Mouse (Mus musculus) heart, postnatal 10 days (tissue): ENCODE measurements around the gene Clec2g. TPM values are rescaled to one million over a fixed set of nuclear protein-coding genes. Genes with fewer than 3 reads are reported as not detected.
"Not testable (repeated sequence)": the region's sequence is repeated elsewhere in the genome, so short reads cannot be mapped to it uniquely, and the experiment has no call there.

Source experiments
- DNase-seq, 2 experiments: peaks; one replicate each; pipeline ENCODE4 v3.0.0; 2021
- intact Hi-C: fragments of 180-260 bp; cut with DNase I; formaldehyde crosslinking; loops from one replicate; pipeline ENCODE4 v1.15.1; 2025
- total RNA-seq, 2 experiments: library from RNA; stranded (reverse); gene quantifications; 2 replicates each; pipeline ENCODE4 v1.2.3; 2021

The Clec2g gene
- total RNA-seq, 2 experiments from 2014 or later, result 2.5 to 3.5 TPM

GRCm38 (mm10) chr6:128970508-128971393, 36.6 kb downstream of the Clec2g start:
- DNase-seq, intact Hi-C loops: not testable (repeated sequence)

DNA sequence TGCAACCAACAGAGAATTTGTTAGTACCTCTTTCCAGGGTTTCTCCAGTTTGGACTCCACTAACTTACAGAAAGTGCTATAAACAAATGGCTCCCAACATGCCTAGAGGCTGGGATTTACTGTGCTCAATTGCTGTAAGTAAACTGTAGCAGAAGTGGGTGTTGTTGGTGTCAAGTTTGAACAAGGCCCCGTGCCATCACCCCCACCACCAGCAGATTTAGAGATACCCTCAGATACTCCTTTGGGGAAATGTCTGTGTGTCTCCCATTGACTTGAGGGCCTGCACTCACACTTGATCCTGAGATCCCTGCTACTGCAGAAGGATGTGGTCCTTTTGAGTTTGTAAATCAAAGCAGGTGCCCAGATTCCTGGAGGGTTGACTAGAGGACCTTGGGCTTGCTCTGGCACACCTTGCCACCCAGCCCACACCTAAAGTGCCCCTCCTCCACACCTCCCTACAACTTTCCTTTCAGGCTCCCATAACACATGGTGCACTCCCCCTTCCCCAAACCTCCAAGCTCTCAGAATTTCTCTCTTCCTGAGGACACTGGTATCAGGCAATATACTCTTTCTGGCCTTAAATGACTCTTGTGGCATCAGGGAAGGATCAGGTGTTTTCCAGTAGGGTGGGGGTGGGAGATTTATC, 37.3 kb downstream of the Clec2g start:
- intact Hi-C loops, result no loop called here
- DNase-seq, result no peak

- no peak for DNase-seq
- intact Hi-C loops, result no loop called here
Observed at GRCm38 (mm10) chr6:128972156-128972555, 38.0 kb downstream of the Clec2g start.

DNA sequence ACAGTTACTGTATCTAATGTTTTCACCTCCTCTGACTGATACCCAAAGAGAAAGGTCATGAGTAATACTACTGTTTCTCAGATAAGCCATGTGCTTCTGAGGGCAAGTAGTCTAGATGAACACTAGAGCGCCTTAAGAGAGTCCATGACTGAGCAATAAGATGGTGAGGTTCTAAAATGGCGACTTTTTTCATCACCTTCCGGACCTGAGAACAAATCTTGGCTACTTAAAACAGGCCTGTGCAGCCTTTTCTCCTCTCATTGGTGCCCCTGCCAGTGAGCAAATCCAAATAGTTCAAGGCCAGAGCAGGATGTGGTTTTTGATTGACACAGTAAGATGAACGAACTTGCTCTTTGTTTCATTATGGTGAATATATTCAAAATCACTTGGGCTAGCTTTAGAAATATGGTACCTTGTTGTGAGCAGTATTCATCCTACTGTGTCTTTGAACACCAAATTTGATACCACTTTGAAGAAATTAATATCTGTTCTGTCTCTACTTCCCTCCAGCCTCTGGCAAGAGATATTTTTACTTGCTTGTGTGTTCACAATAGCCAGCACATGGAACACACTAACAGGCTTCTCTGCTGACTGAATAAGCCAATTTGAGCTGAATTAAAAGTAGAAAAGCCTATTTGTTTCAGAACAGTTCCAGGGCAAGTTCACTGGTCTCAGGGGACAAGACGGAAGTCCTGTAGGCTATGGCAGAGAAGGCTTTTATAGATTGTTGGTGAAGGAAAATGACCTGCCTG, 38.7 kb downstream of the Clec2g start:
- intact Hi-C loops, result no loop called here
- no peak for DNase-seq

DNA sequence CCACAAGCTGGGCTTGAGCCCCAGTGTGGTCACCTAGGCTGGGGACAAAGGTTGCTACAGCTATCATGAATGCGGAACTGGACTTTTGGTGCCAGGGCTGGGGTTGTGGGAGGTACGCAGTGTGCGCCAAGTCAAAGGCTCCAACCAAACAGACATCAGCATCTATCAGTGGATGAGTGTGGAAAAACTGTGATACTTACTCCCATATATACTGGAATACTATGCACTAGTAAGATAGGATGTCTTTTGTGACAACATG, 39.2 kb downstream of the Clec2g start:
- no peak for DNase-seq
- intact Hi-C loops, result no loop called here

DNA sequence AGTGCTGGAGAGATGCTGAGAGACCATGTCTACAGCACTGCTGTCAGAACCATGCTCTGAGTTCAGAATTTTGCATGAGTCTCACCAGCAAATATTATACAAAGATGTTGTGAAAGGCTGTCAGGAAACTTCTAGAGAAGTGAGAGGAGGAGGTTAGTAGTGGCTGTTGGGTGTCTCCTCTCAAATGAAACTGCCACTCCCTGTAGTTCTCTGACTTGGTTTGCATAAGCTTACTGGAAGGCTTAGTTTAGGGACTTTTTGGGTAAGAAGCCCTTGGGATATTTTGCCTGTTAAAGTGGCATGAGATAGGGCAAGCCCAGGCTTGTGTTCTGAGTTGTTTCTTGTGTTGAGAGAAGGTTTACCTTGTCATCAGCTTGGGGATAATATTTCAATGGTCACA, 40.7 kb downstream of the Clec2g start:
- intact Hi-C loops, DNase-seq: not testable (repeated sequence)

- intact Hi-C loops, result no loop called here
- DNase-seq, result no peak
Observed at GRCm38 (mm10) chr6:128976194-128976593, 42.0 kb downstream of the Clec2g start.

DNA sequence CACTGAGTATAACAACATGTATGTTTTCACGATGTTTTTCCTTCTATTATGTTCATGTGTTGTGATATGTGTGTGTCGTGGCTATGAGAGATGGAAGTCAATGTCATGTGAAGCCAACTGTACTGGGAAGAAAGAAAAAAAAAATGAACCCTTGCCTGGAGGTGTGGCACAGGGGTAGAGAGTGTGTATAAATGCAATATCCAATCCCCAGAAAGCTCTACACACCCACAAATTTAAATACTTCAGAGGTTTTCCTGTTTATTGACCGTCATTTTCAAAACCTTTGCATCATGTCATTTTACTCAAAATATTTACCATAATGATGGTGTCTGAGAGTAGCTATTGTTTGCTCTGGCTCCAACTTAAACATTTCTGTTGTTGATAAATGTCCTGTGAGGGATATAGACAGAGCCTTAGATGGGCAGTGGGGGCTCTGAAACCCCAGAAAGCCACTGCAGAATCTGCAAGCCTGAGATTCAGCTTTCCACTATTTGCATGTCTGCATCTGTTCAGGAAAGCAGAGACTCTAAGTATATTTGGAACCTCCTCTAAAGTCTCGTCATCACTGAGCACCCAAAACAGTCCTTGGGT, 47.9 kb downstream of the Clec2g start:
- not testable (repeated sequence) for DNase-seq
- intact Hi-C loops, result loop anchor here (10.0 kb wide), 1 partner anchor 203 kb away; the partner anchor contains the start of gene Clec2d

DNA sequence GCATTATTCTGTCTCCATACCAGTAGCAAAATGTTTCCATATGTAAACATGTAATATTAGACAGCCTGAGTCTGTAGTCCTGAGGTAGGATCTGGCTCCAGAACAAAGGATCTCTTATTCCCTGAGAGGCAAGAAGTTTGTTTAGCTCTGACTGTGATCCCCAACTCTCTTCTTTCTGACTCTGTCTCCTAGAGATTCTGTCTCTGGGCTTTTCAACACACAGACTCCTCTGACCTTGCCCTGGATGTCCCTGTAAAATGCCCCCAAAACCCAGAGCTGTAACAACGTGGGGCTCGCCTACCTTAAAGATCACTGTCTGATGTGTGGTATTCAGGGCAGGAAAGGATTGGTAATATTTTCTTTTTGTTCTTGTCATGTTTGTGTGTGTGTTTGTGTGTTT, 58.2 kb downstream of the Clec2g start:
- intact Hi-C loops, result no loop called here

DNA sequence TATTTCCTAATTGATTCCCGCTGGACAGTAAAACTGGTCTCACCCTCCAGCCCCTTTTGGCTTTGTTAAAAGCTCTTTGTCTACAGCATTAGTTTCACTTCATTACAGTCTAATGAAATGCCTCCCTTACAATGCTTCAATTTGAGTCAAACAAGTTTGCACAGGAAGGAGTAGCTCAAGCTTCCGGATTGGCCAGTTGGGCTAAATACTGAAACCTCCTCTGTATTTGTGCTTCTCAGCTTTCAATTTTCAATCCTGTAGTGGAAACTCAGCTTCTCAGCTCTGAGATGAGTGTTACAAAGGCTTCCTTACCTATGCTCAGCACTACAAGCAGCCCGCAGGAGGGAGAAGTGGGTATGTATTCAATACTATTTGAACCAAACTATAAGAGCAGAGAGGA, 58.6 kb downstream of the Clec2g start:
- intact Hi-C loops, result no loop called here
- peak in 1 of 2 experiments; percentile 6 for DNase-seq

More for the DNA sequence above, 58.2 kb downstream of the Clec2g start:
- no peak for DNase-seq

DNA sequence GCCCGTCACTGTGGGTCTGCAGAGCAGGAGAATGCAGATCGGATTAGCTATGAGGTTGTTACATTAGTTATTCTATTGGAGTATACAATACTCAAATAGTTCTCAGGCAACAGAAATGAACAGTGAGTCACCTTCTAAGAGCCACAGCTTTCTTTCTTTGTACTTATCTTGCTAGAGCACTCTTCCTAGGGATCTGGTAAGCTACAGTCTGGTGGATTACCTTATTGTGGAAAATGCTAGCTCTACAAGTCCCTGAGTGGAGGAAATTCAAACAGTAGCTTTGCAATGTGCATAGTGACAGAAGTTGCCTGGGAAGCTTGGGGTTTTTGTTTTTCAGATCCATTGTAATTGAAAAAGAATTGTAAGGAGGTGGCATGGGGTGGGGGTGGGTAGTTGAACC, 59.0 kb downstream of the Clec2g start:
- DNase-seq, result no peak
- intact Hi-C loops, result no loop called here

GRCm38 (mm10) chr6:128994336-128994735, 60.2 kb downstream of the Clec2g start:
- no peak for DNase-seq
- intact Hi-C loops, result no loop called here

DNA sequence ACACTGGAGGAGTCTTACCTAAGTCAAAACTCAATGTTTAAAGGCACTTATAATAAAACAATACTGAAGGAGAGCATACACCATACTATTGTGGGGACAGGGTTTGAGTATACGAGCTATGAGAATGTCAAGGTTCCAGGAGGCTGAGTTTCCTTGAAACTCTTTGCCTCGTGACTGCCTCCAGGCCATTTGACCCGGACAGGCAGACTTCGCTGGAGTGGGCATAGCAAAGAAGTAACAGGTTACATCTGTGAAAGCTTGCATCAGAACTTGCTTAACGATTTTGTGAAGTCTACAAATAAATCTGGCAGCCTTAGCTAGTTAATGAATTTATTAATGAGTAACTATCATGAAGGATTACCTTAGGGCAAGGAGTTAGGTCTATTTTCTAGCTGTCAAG, 60.6 kb downstream of the Clec2g start:
- DNase-seq, result no peak
- intact Hi-C loops, result no loop called here

- no peak for DNase-seq
- intact Hi-C loops, result no loop called here
Observed at GRCm38 (mm10) chr6:128995250-128996053, 61.3 kb downstream of the Clec2g start.

- DNase-seq, result no peak
- intact Hi-C loops, result no loop called here
Observed at GRCm38 (mm10) chr6:128996054-128996767, 62.0 kb downstream of the Clec2g start.

DNA sequence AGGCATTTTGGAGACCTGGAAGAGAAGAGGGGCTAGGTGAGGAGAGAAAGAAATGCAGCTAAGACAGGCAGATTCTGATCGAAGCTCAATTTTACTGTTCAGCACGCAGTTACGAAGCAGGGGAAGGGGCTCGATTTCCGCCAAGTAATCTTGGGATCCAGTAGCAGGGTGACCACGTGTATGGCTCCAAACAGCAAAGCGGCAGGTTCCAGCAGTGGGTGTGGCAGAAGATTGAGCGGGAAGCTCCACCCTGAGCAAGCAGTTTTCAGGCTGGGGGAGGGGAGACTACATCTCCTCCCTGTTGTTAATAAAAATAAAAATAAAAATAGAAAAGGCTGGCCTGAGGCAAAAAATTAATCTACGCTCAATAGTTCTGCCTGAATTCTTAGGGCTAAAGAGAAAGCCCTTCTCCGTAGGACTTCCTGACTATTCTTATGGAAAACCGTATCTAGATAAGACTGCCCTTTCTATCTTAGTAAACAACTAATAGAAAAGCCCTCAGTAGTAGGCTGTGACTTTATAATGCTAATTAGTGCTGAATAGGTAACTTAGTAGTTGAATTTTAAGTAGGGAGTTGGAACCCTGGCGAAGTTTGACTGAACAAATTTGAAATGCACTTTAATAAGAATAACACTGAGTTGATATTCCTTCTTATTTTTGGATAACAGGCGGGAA, 62.7 kb downstream of the Clec2g start:
- intact Hi-C loops, result no loop called here
- no peak for DNase-seq

DNA sequence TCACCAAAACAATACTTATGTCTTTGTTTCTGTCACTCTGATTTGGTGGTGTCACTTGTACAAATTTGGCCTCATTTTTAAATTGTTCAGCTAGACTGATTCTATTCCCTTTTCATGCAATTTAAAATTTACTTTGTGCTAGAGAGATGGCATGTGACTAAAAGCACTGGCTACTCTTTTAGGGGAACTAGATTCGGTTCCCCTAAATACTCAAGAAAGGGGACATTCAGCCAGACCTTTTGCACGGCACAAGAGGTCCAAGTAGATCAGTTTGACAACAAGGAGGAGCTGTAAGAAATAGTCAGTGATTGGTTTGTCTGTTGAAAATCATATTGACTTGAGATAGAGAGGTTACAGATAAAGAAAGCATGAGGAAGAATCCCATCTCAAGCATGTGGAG, 67.2 kb downstream of the Clec2g start:
- intact Hi-C loops, result no loop called here
- no peak for DNase-seq

DNA sequence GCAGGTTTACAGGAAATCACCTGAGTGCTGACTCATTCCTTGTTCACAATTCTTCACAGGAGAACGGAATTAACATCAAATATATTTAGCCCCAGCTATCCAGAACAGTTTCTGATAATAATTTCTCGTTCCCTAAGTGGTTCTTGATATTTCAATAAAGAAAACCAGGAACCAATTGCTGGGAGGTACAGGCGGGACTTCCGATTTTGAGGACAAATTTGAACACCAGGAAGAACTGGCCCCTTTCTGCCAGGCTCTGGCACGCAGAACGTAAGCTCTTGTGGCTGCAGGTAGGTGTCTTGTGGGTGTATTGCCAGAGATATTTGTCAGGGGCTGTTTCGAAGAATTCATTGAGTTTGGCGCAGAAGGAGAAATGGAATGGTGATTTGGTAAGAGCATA, 74.4 kb downstream of the Clec2g start:
- intact Hi-C loops, result no loop called here
- DNase-seq, result no peak

GRCm38 (mm10) chr6:129009846-129010504, 75.8 kb downstream of the Clec2g start:
- DNase-seq, intact Hi-C loops: not testable (repeated sequence)
